Comparison of ENCODE assay signal across 22 mouse cellular contexts in the genomic region with DNA sequence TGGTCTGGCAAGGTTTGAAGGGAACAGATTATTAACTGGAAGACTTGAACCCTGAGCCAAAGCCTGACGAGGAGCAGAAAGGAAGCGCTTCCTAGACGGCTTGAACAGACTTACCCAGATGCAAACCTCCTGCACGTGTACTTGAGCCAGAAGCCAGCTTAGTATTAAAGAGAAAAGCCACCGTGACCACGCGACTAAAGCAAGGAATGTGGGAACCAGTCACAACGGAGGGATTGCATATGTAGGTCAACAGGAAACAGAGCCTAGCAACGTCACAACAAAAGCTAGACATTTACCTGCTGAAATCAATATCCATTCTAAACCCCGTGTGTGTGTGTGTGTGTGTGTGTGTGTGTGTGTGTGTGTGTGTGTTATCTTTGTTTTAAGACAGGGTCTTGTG. TPM values are rescaled to one million over a fixed set of nuclear protein-coding genes. Genes with fewer than 3 reads are reported as not detected.
DNase-seq lines count a peak whose midpoint lies in the region; ATAC-seq and TF ChIP-seq lines count a peak whose summit lies in the region.
"Had no signal": no experiment of that assay in that cellular context is flagged by ENCODE, and none has a peak within 500 bp of the region (broad histone marks: within the 10 kb centered on the region; RNA-seq: fewer than 3 reads in every experiment).

No protein-coding gene starts in this region.

- H3K27me3 ChIP-seq in limb, embryonic 14.5 days (ENCODE audit: control insufficient read depth, insufficient read depth, low read length) = no peaks in the 10 kb centered on the region
- no peaks in the 10 kb centered on the region for H3K27me3 ChIP-seq in limb, embryonic 10.5 days (ENCODE audit: low read depth, poor library complexity, severe bottlenecking)
- H3K27me3 ChIP-seq in embryonic facial prominence, embryonic 14.5 days (replicated peaks; ENCODE audit: control insufficient read depth, insufficient read depth, low read length) = no peaks in the 10 kb centered on the region
- H3K27me3 ChIP-seq in heart, embryonic 10.5 days (ENCODE audit: insufficient read depth, poor library complexity, severe bottlenecking) = peaks cover 16% of the 10 kb centered on the region; the same call in 1 of the 2 replicates
- H3K27me3 ChIP-seq: embryonic facial prominence, embryonic 12.5 days; forebrain, embryonic 12.5 days; hindbrain, embryonic 15.5 days; intestine, embryonic 15.5 days had no signal

- no peak for ATAC-seq in limb, embryonic 14.5 days (ENCODE audit: low FRiP score, low read depth)
- ATAC-seq in embryonic facial prominence, embryonic 14.5 days (ENCODE audit: low read depth) = no peak
- ATAC-seq: CD4-positive, CD25-positive, alpha-beta regulatory T cell, adult 4 months; forebrain, embryonic 16.5 days; intestine, embryonic 15.5 days had no signal

- H3K36me3 ChIP-seq in limb, embryonic 14.5 days (ENCODE audit: control insufficient read depth, insufficient read depth, low read length) = no peaks in the 10 kb centered on the region
- H3K36me3 ChIP-seq in limb, embryonic 10.5 days = no peaks in the 10 kb centered on the region
- no peaks in the 10 kb centered on the region for H3K36me3 ChIP-seq in embryonic facial prominence, embryonic 14.5 days (ENCODE audit: control insufficient read depth, insufficient read depth, low read length)
- no peaks in the 10 kb centered on the region for H3K36me3 ChIP-seq in heart, embryonic 10.5 days
- H3K36me3 ChIP-seq: embryonic facial prominence, embryonic 12.5 days; forebrain, embryonic 12.5 days; G1E; heart, embryonic 13.5 days; hindbrain, embryonic 15.5 days; intestine, embryonic 15.5 days had no signal

- TF ChIP-seq POLR2A in limb, embryonic 14.5 days (IDR thresholded peaks at IDR 0.05; ENCODE audit: borderline replicate concordance, extremely low read depth, insufficient read depth, insufficient read length) = no peak

- H3K9ac ChIP-seq in limb, embryonic 14.5 days (ENCODE audit: low read depth, low read length, severe bottlenecking) = no peak overlapping the region
- H3K9ac ChIP-seq in embryonic facial prominence, embryonic 14.5 days (ENCODE audit: low read depth, low read length) = no peak overlapping the region
- H3K9ac ChIP-seq: embryonic facial prominence, embryonic 12.5 days; forebrain, embryonic 12.5 days; heart, embryonic 13.5 days; hindbrain, embryonic 15.5 days; intestine, embryonic 15.5 days had no signal

- H3K4me3 ChIP-seq in limb, embryonic 14.5 days (replicated peaks; ENCODE audit: low read length) = no peak overlapping the region
- H3K4me3 ChIP-seq in limb, embryonic 10.5 days = no peak overlapping the region
- H3K4me3 ChIP-seq in embryonic facial prominence, embryonic 14.5 days (ENCODE audit: low read depth, low read length) = no peak overlapping the region
- H3K4me3 ChIP-seq in heart, embryonic 10.5 days = no peak overlapping the region
- H3K4me3 ChIP-seq: embryonic facial prominence, embryonic 12.5 days; forebrain, embryonic 12.5 days; heart, embryonic 13.5 days; hindbrain, embryonic 15.5 days; intestine, embryonic 15.5 days had no signal

- no peaks in the 10 kb centered on the region for H3K4me1 ChIP-seq in limb, embryonic 14.5 days (ENCODE audit: control insufficient read depth, insufficient read depth, low read length)
- H3K4me1 ChIP-seq in limb, embryonic 10.5 days = peaks cover 10% of the 10 kb centered on the region
- no peaks in the 10 kb centered on the region for H3K4me1 ChIP-seq in embryonic facial prominence, embryonic 14.5 days (ENCODE audit: control insufficient read depth, insufficient read depth, low read length)
- H3K4me1 ChIP-seq in heart, embryonic 10.5 days = peaks cover 21% of the 10 kb centered on the region; the same call in 1 of the 2 replicates
- H3K4me1 ChIP-seq: embryonic facial prominence, embryonic 12.5 days; forebrain, embryonic 12.5 days; hindbrain, embryonic 15.5 days; intestine, embryonic 15.5 days had no signal

- DNase-seq in limb, embryonic 14.5 days (ENCODE audit: low spot score) = peak; percentile 22
- DNase-seq in limb, embryonic 10.5 days (ENCODE audit: low spot score) = no peak
- DNase-seq in retina, postnatal 1 day = peak; percentile 63
- no peak for DNase-seq in retina, embryonic 14.5 days (ENCODE audit: low spot score)
- peak; percentile 61 for DNase-seq in embryonic facial prominence, embryonic 14.5 days (ENCODE audit: low spot score)
- no peak for DNase-seq in heart, embryonic 10.5 days (ENCODE audit: low spot score)
- DNase-seq in right cerebral cortex, postnatal 10 days (ENCODE audit: low spot score in 2 of 2) = no peak
- DNase-seq: adrenal gland, adult 8-10 months; adrenal gland, postnatal 36 days; cerebellum, adult 2 months; cerebellum, postnatal 10 days; gastrocnemius, postnatal 14 days; heart, postnatal 36 days had no signal

- H3K4me2 ChIP-seq in limb, embryonic 14.5 days (replicated peaks; ENCODE audit: low read depth, low read length, severe bottlenecking) = no peak overlapping the region
- no peak overlapping the region for H3K4me2 ChIP-seq in embryonic facial prominence, embryonic 14.5 days (ENCODE audit: low read depth, low read length)
- H3K4me2 ChIP-seq: embryonic facial prominence, embryonic 12.5 days; forebrain, embryonic 12.5 days; heart, embryonic 13.5 days; hindbrain, embryonic 15.5 days; intestine, embryonic 15.5 days had no signal

- no peaks in the 10 kb centered on the region for H3K9me3 ChIP-seq in limb, embryonic 14.5 days (ENCODE audit: control insufficient read depth, low read length)
- no peaks in the 10 kb centered on the region for H3K9me3 ChIP-seq in limb, embryonic 10.5 days (replicated peaks)
- H3K9me3 ChIP-seq in embryonic facial prominence, embryonic 14.5 days (ENCODE audit: control insufficient read depth, low read length) = no peaks in the 10 kb centered on the region
- H3K9me3 ChIP-seq in heart, embryonic 10.5 days = no peaks in the 10 kb centered on the region
- H3K9me3 ChIP-seq: embryonic facial prominence, embryonic 12.5 days; forebrain, embryonic 12.5 days; G1E; heart, embryonic 13.5 days; hindbrain, embryonic 15.5 days; intestine, embryonic 15.5 days had no signal

- no peak overlapping the region for H3K27ac ChIP-seq in limb, embryonic 14.5 days (replicated peaks; ENCODE audit: low read depth, low read length)
- H3K27ac ChIP-seq in limb, embryonic 10.5 days = no peak overlapping the region
- no peak overlapping the region for H3K27ac ChIP-seq in embryonic facial prominence, embryonic 14.5 days (replicated peaks; ENCODE audit: low read depth, low read length)
- H3K27ac ChIP-seq in heart, embryonic 10.5 days = no peak overlapping the region
- H3K27ac ChIP-seq: embryonic facial prominence, embryonic 12.5 days; forebrain, embryonic 12.5 days; heart, embryonic 13.5 days; hindbrain, embryonic 15.5 days; intestine, embryonic 15.5 days had no signal

- 50% methylated on average over 10 of the region's 10 CpGs for WGBS in limb, embryonic 14.5 days
- WGBS in limb, embryonic 10.5 days = 74% methylated on average over 10 of the region's 10 CpGs
- 31% methylated on average over 9 of the region's 10 CpGs for WGBS in embryonic facial prominence, embryonic 14.5 days
- WGBS in heart, embryonic 10.5 days = 66% methylated on average over 10 of the region's 10 CpGs

RNA-seq across cellular contexts. Expression of a gene that starts 13.0 kb away (rescaled TPM):
- 0.56 and 0.70 TPM in 2 replicates for polyA plus RNA-seq in limb, embryonic 14.5 days (2012; rRNA removed)
- 0.12 and 0.23 TPM in 2 replicates for polyA plus RNA-seq in limb, embryonic 14.5 days (2014; fragmentation: Nextera tagmentation; extraction: Ambion mirVana)
- 0.19 TPM in 1 of 2 replicates, not detected in the other for polyA plus RNA-seq in limb, embryonic 10.5 days (2016; fragmentation: Nextera tagmentation; extraction: Ambion mirVana)
- 1.0 TPM in 2 replicates for polyA plus RNA-seq in embryonic facial prominence, embryonic 14.5 days (2014; fragmentation: Nextera tagmentation; extraction: Ambion mirVana)
- polyA plus RNA-seq in heart, embryonic 10.5 days (2016; fragmentation: Nextera tagmentation; extraction: Ambion mirVana) = 0.33 and 0.52 TPM in 2 replicates
- polyA plus RNA-seq: G1E; hindbrain, embryonic 11.5 days had no signal

Comparison
In these comparisons a context has a peak if more than half of its experiments do, and no peak if none do; other contexts are left out.
1. DNase-seq: peak in limb, embryonic 14.5 days (single experiment), retina, postnatal 1 day (single experiment) and embryonic facial prominence, embryonic 14.5 days (single experiment); none in limb, embryonic 10.5 days (single experiment), retina, embryonic 14.5 days (single experiment), heart, embryonic 10.5 days (single experiment) and right cerebral cortex, postnatal 10 days (0 of 2).